Mouse (Mus musculus): ENCODE data around the gene Hist1h4m. TPM values are rescaled to one million over a fixed set of nuclear protein-coding genes. Genes with fewer than 3 reads are reported as not detected.
A peak's percentile ranks its signal among the peaks of the same experiment; 100 is the strongest.
"Not testable (repeated sequence)": the region's sequence is repeated elsewhere in the genome, so short reads cannot be mapped to it uniquely, and the experiment has no call there.

The Hist1h4m gene
- polyA plus RNA-seq, 1 experiment from 2014 or later: not detected

GRCm38 (mm10) chr13:21831418-21832394 lies 20.2 kb downstream of the Hist1h4m start, which contains the start of gene Hist1h4n:
TSS of gene Hist1h4n (minus strand) at chr13:21832196.
- H3K36me3 ChIP-seq (ENCODE audit: control insufficient read depth, insufficient read depth, low read length); DNase-seq (ENCODE audit: low spot score); H3K4me1 ChIP-seq (replicated peaks; ENCODE audit: control insufficient read depth, insufficient read depth, low read length); H3K4me3 ChIP-seq (ENCODE audit: low read depth, low read length); H3K27me3 ChIP-seq (replicated peaks; ENCODE audit: control insufficient read depth, insufficient read depth, low read length); H3K4me2 ChIP-seq; H3K9me3 ChIP-seq (ENCODE audit: control insufficient read depth, low read length); H3K9ac ChIP-seq (ENCODE audit: low read depth, low read length): not testable (repeated sequence)
- ATAC-seq (replicated peaks; ENCODE audit: low FRiP score): peak; percentile 80
- 0% methylated on average over 24 of the region's 58 CpGs for WGBS
- peak within 1 kb of the TSS; percentile 70; the same call in 1 of the 2 replicates for H3K27ac ChIP-seq (ENCODE audit: low read depth, low read length)

GRCm38 (mm10) chr13:21833461-21833860 lies 21.9 kb downstream of the Hist1h4m start, which contains the start of the genes Hist1h2ap and Hist1h2br:
TSS of gene Hist1h2ap (minus strand) at chr13:21833507.
TSS of gene Hist1h2br (plus strand) at chr13:21833743.
- not testable (repeated sequence) for H3K9ac ChIP-seq (ENCODE audit: low read depth, low read length); H3K36me3 ChIP-seq (ENCODE audit: control insufficient read depth, insufficient read depth, low read length); H3K4me2 ChIP-seq; H3K27me3 ChIP-seq (replicated peaks; ENCODE audit: control insufficient read depth, insufficient read depth, low read length); DNase-seq (ENCODE audit: low spot score); H3K9me3 ChIP-seq (ENCODE audit: control insufficient read depth, low read length); H3K4me1 ChIP-seq (replicated peaks; ENCODE audit: control insufficient read depth, insufficient read depth, low read length); H3K4me3 ChIP-seq (ENCODE audit: low read depth, low read length); H3K27ac ChIP-seq (ENCODE audit: low read depth, low read length)
- ATAC-seq (replicated peaks; ENCODE audit: low FRiP score): peak; percentile 83
- no CpG with 5 or more reads among the region's 24 CpGs for WGBS

- H3K27ac ChIP-seq (ENCODE audit: low read depth, low read length); H3K4me3 ChIP-seq (ENCODE audit: low read depth, low read length); H3K36me3 ChIP-seq (ENCODE audit: control insufficient read depth, insufficient read depth, low read length); H3K4me2 ChIP-seq; H3K4me1 ChIP-seq (replicated peaks; ENCODE audit: control insufficient read depth, insufficient read depth, low read length); DNase-seq (ENCODE audit: low spot score); H3K9ac ChIP-seq (ENCODE audit: low read depth, low read length); H3K27me3 ChIP-seq (replicated peaks; ENCODE audit: control insufficient read depth, insufficient read depth, low read length); H3K9me3 ChIP-seq (ENCODE audit: control insufficient read depth, low read length): not testable (repeated sequence)
- ATAC-seq (replicated peaks; ENCODE audit: low FRiP score): peak; percentile 74
- WGBS: no CpG with 5 or more reads among the region's 4 CpGs
Observed at GRCm38 (mm10) chr13:21840508-21840907, 29.0 kb downstream of the Hist1h4m start.

GRCm38 (mm10) chr13:21846356-21846755 lies 34.8 kb downstream of the Hist1h4m start:
- H3K9ac ChIP-seq (ENCODE audit: low read depth, low read length); H3K36me3 ChIP-seq (ENCODE audit: control insufficient read depth, insufficient read depth, low read length); H3K4me1 ChIP-seq (replicated peaks; ENCODE audit: control insufficient read depth, insufficient read depth, low read length); H3K4me2 ChIP-seq; H3K9me3 ChIP-seq (ENCODE audit: control insufficient read depth, low read length); H3K4me3 ChIP-seq (ENCODE audit: low read depth, low read length); H3K27ac ChIP-seq (ENCODE audit: low read depth, low read length); DNase-seq (ENCODE audit: low spot score); H3K27me3 ChIP-seq (replicated peaks; ENCODE audit: control insufficient read depth, insufficient read depth, low read length): not testable (repeated sequence)
- peak; percentile 69 for ATAC-seq (replicated peaks; ENCODE audit: low FRiP score)

GRCm38 (mm10) chr13:21847883-21848282 lies 36.3 kb downstream of the Hist1h4m start:
- peak; percentile 84 for ATAC-seq (replicated peaks; ENCODE audit: low FRiP score)
- Histone ChIP-seq H3K4me1 (replicated peaks; ENCODE audit: control insufficient read depth, insufficient read depth, low read length) (peaks cover 4% of the 10 kb centered on the region; the same call in 1 of the 2 replicates), H3K4me3 (ENCODE audit: low read depth, low read length) (peak overlapping the region; percentile 12; the same call in 1 of the 2 replicates), H3K9ac (ENCODE audit: low read depth, low read length) (no peak overlapping the region), H3K9me3 (ENCODE audit: control insufficient read depth, low read length) (no peaks in the 10 kb centered on the region), H3K27ac (ENCODE audit: low read depth, low read length) (no peak overlapping the region), H3K27me3 (replicated peaks; ENCODE audit: control insufficient read depth, insufficient read depth, low read length) (no peaks in the 10 kb centered on the region), H3K36me3 (ENCODE audit: control insufficient read depth, insufficient read depth, low read length) (no peaks in the 10 kb centered on the region), H3K4me2 (peak overlapping the region; percentile 37)
- DNase-seq (ENCODE audit: low spot score): peak; percentile 51
- 13% methylated on average over 8 of the region's 8 CpGs for WGBS

GRCm38 (mm10) chr13:21850696-21851095 lies 39.1 kb downstream of the Hist1h4m start:
- not testable (repeated sequence) for H3K4me3 ChIP-seq (ENCODE audit: low read depth, low read length); H3K4me2 ChIP-seq; H3K4me1 ChIP-seq (replicated peaks; ENCODE audit: control insufficient read depth, insufficient read depth, low read length); H3K9ac ChIP-seq (ENCODE audit: low read depth, low read length); H3K36me3 ChIP-seq (ENCODE audit: control insufficient read depth, insufficient read depth, low read length); H3K27ac ChIP-seq (ENCODE audit: low read depth, low read length); ATAC-seq (replicated peaks; ENCODE audit: low FRiP score); H3K27me3 ChIP-seq (replicated peaks; ENCODE audit: control insufficient read depth, insufficient read depth, low read length); H3K9me3 ChIP-seq (ENCODE audit: control insufficient read depth, low read length); DNase-seq (ENCODE audit: low spot score)
- WGBS: 48% methylated on average over 1 of the region's 1 CpGs

- Histone ChIP-seq H3K9ac (ENCODE audit: low read depth, low read length) (no peak overlapping the region), H3K9me3 (ENCODE audit: control insufficient read depth, low read length) (no peaks in the 10 kb centered on the region), H3K4me2 (peak overlapping the region; percentile 25; the same call in 1 of the 2 replicates), H3K36me3 (ENCODE audit: control insufficient read depth, insufficient read depth, low read length) (no peaks in the 10 kb centered on the region), H3K27me3 (replicated peaks; ENCODE audit: control insufficient read depth, insufficient read depth, low read length) (no peaks in the 10 kb centered on the region), H3K27ac (ENCODE audit: low read depth, low read length) (no peak overlapping the region), H3K4me3 (ENCODE audit: low read depth, low read length) (no peak overlapping the region), H3K4me1 (replicated peaks; ENCODE audit: control insufficient read depth, insufficient read depth, low read length) (peaks cover 4% of the 10 kb centered on the region; the same call in 1 of the 2 replicates)
- ATAC-seq (replicated peaks; ENCODE audit: low FRiP score): no peak
- WGBS: 38% methylated on average over 3 of the region's 3 CpGs
- no peak for DNase-seq (ENCODE audit: low spot score)
Observed at GRCm38 (mm10) chr13:21852215-21852945, 40.8 kb downstream of the Hist1h4m start.

- peak; percentile 92 for DNase-seq (ENCODE audit: low spot score)
- peak overlapping the region; percentile 72 for H3K4me3 ChIP-seq (ENCODE audit: low read depth, low read length)
Observed at GRCm38 (mm10) chr13:21855146-21855545, 43.6 kb downstream of the Hist1h4m start.

More at GRCm38 (mm10) chr13:21855146-21855545, 43.6 kb downstream of the Hist1h4m start:
- no peaks in the 10 kb centered on the region for H3K9me3 ChIP-seq (ENCODE audit: control insufficient read depth, low read length)
- H3K36me3 ChIP-seq (ENCODE audit: control insufficient read depth, insufficient read depth, low read length): no peaks in the 10 kb centered on the region
- no peak overlapping the region for H3K9ac ChIP-seq (ENCODE audit: low read depth, low read length)
- peak overlapping the region; percentile 70 for H3K4me2 ChIP-seq
- H3K27me3 ChIP-seq (replicated peaks; ENCODE audit: control insufficient read depth, insufficient read depth, low read length): no peaks in the 10 kb centered on the region
- H3K4me1 ChIP-seq (replicated peaks; ENCODE audit: control insufficient read depth, insufficient read depth, low read length): peaks cover 4% of the 10 kb centered on the region; the same call in 1 of the 2 replicates
- 1% methylated on average over 11 of the region's 11 CpGs for WGBS
- peak; percentile 95 for ATAC-seq (replicated peaks; ENCODE audit: low FRiP score)
- no peak overlapping the region for H3K27ac ChIP-seq (ENCODE audit: low read depth, low read length)
